Mouse (Mus musculus): ENCODE measurements around the gene Adcyap1. TPM values are rescaled to one million over a fixed set of nuclear protein-coding genes. Genes with fewer than 3 reads are reported as not detected.

Gene Adcyap1
- polyA plus RNA-seq (2015; fragmentation: Nextera tagmentation; extraction: Ambion mirVana) = 18.0 and 20.1 TPM in 2 replicates

GRCm38 (mm10) chr17:93198717-93199116 lies at the start of gene Adcyap1:
Adcyap1 (plus strand) TSS chr17:93199017.
- Histone ChIP-seq H3K27ac (peak within 1 kb of the TSS; percentile 78), H3K9me3 (no peaks in the 10 kb centered on the region), H3K9ac (peak within 1 kb of the TSS; percentile 48), H3K4me2 (peak within 1 kb of the TSS; percentile 75), H3K36me3 (replicated peaks) (no peaks in the 10 kb centered on the region), H3K4me3 (peak within 1 kb of the TSS; percentile 46), H3K4me1 (peaks cover 42% of the 10 kb centered on the region), H3K27me3 (replicated peaks) (peaks cover 18% of the 10 kb centered on the region)
- no peak for ATAC-seq (replicated peaks)
- WGBS = 24% methylated on average over 10 of the region's 10 CpGs

GRCm38 (mm10) chr17:93158280-93158851 lies 40.5 kb upstream of the Adcyap1 start:
- no peak overlapping the region for H3K27ac ChIP-seq
- H3K4me3 ChIP-seq = no peak overlapping the region
- no peaks in the 10 kb centered on the region for H3K27me3 ChIP-seq (replicated peaks)
- 27% methylated on average over 1 of the region's 1 CpGs for WGBS
- H3K4me1 ChIP-seq = no peaks in the 10 kb centered on the region
- H3K36me3 ChIP-seq (replicated peaks) = no peaks in the 10 kb centered on the region
- no peaks in the 10 kb centered on the region for H3K9me3 ChIP-seq
- ATAC-seq (replicated peaks) = peak; percentile 75
- H3K4me2 ChIP-seq = no peak overlapping the region
- no peak overlapping the region for H3K9ac ChIP-seq

GRCm38 (mm10) chr17:93169572-93169971 lies 29.2 kb upstream of the Adcyap1 start:
- Histone ChIP-seq H3K4me3 (no peak overlapping the region), H3K36me3 (replicated peaks) (no peaks in the 10 kb centered on the region)

GRCm38 (mm10) chr17:93196846-93197245 lies 2.0 kb upstream of the Adcyap1 start:
- Histone ChIP-seq H3K4me2 (no peak overlapping the region), H3K4me1 (peaks cover 23% of the 10 kb centered on the region), H3K27ac (no peak overlapping the region), H3K36me3 (replicated peaks) (no peaks in the 10 kb centered on the region), H3K27me3 (replicated peaks) (peaks cover 12% of the 10 kb centered on the region; the same call in 1 of the 2 replicates), H3K9me3 (no peaks in the 10 kb centered on the region), H3K9ac (no peak overlapping the region), H3K4me3 (no peak overlapping the region)
- no peak for ATAC-seq (replicated peaks)
- 47% methylated on average over 2 of the region's 2 CpGs for WGBS

More at GRCm38 (mm10) chr17:93169572-93169971, 29.2 kb upstream of the Adcyap1 start:
- Histone ChIP-seq H3K9me3 (no peaks in the 10 kb centered on the region), H3K4me1 (no peaks in the 10 kb centered on the region), H3K4me2 (no peak overlapping the region), H3K27me3 (replicated peaks) (no peaks in the 10 kb centered on the region), H3K9ac (no peak overlapping the region), H3K27ac (no peak overlapping the region)
- ATAC-seq (replicated peaks) = no peak

- H3K9ac ChIP-seq = no peak overlapping the region
- H3K4me1 ChIP-seq = peaks cover 37% of the 10 kb centered on the region
- H3K4me3 ChIP-seq = no peak overlapping the region
- 12% methylated on average over 4 of the region's 4 CpGs for WGBS
- ATAC-seq (replicated peaks) = no peak
- peaks cover 18% of the 10 kb centered on the region for H3K27me3 ChIP-seq (replicated peaks)
- no peaks in the 10 kb centered on the region for H3K9me3 ChIP-seq
- no peak overlapping the region; the same call in 1 of the 2 replicates for H3K4me2 ChIP-seq
- H3K36me3 ChIP-seq (replicated peaks) = no peaks in the 10 kb centered on the region
- no peak overlapping the region for H3K27ac ChIP-seq
Measured at GRCm38 (mm10) chr17:93198213-93198612, 604 bp upstream of the Adcyap1 start.

- H3K27me3 ChIP-seq (replicated peaks) = peaks cover 18% of the 10 kb centered on the region
- WGBS = under 1% methylated on average over 15 of the region's 15 CpGs
- H3K27ac ChIP-seq = peak overlapping the region; percentile 78
- H3K4me1 ChIP-seq = peaks cover 43% of the 10 kb centered on the region
- H3K36me3 ChIP-seq (replicated peaks) = no peaks in the 10 kb centered on the region
- H3K9ac ChIP-seq = peak overlapping the region; percentile 48; the same call in 1 of the 2 replicates
- H3K4me2 ChIP-seq = peak overlapping the region; percentile 75
- H3K4me3 ChIP-seq = peak overlapping the region; percentile 46
- ATAC-seq (replicated peaks) = no peak
- H3K9me3 ChIP-seq = no peaks in the 10 kb centered on the region
Measured at GRCm38 (mm10) chr17:93199218-93199617, 401 bp downstream of the Adcyap1 start.

- Histone ChIP-seq H3K4me3 (peak overlapping the region; percentile 46), H3K36me3 (replicated peaks) (no peaks in the 10 kb centered on the region), H3K27me3 (replicated peaks) (peaks cover 22% of the 10 kb centered on the region), H3K4me2 (peak overlapping the region; percentile 75), H3K9ac (peak overlapping the region; percentile 48), H3K27ac (peak overlapping the region; percentile 78), H3K4me1 (peaks cover 43% of the 10 kb centered on the region), H3K9me3 (no peaks in the 10 kb centered on the region)
- no peak for ATAC-seq (replicated peaks)
- 4% methylated on average over 9 of the region's 9 CpGs for WGBS
Measured at GRCm38 (mm10) chr17:93199747-93200146, 930 bp downstream of the Adcyap1 start.

GRCm38 (mm10) chr17:93200386-93201264 lies 1.8 kb downstream of the Adcyap1 start:
- WGBS = under 1% methylated on average over 29 of the region's 29 CpGs
- peaks cover 26% of the 10 kb centered on the region for H3K27me3 ChIP-seq (replicated peaks)
- peak overlapping the region; percentile 46 for H3K4me3 ChIP-seq
- H3K9me3 ChIP-seq = no peaks in the 10 kb centered on the region
- 0 out of 2 replicates have a peak, but pooled peaks have one; percentile 32 for ATAC-seq (replicated peaks)
- H3K4me1 ChIP-seq = peaks cover 43% of the 10 kb centered on the region
- H3K9ac ChIP-seq = peak overlapping the region; percentile 48
- no peaks in the 10 kb centered on the region for H3K36me3 ChIP-seq (replicated peaks)
- peak overlapping the region; percentile 75 for H3K4me2 ChIP-seq
- peak overlapping the region; percentile 78 for H3K27ac ChIP-seq

- 2% methylated on average over 16 of the region's 16 CpGs for WGBS
- H3K4me1 ChIP-seq = peaks cover 43% of the 10 kb centered on the region
- H3K9ac ChIP-seq = peak overlapping the region; percentile 48
- peak; percentile 19 for ATAC-seq (replicated peaks)
- H3K27me3 ChIP-seq (replicated peaks) = peaks cover 30% of the 10 kb centered on the region
- H3K27ac ChIP-seq = peak overlapping the region; percentile 78
- peak overlapping the region; percentile 75 for H3K4me2 ChIP-seq
- H3K36me3 ChIP-seq (replicated peaks) = no peaks in the 10 kb centered on the region
- peak overlapping the region; percentile 46 for H3K4me3 ChIP-seq
- H3K9me3 ChIP-seq = no peaks in the 10 kb centered on the region
Measured at GRCm38 (mm10) chr17:93201265-93201925, 2.6 kb downstream of the Adcyap1 start.

GRCm38 (mm10) chr17:93202165-93203075 lies 3.6 kb downstream of the Adcyap1 start:
- WGBS = under 1% methylated on average over 44 of the region's 44 CpGs
- Histone ChIP-seq H3K36me3 (replicated peaks) (no peaks in the 10 kb centered on the region), H3K4me3 (peak overlapping the region; percentile 46), H3K4me1 (peaks cover 43% of the 10 kb centered on the region), H3K9me3 (no peaks in the 10 kb centered on the region), H3K4me2 (peak overlapping the region; percentile 75), H3K27me3 (replicated peaks) (peaks cover 30% of the 10 kb centered on the region), H3K27ac (peak overlapping the region; percentile 78), H3K9ac (peak overlapping the region; percentile 48)
- ATAC-seq (replicated peaks) = peak; percentile 57

Measured in midbrain, embryonic 15.5 days (tissue).